Mouse (Mus musculus) intestine, embryonic 14.5 days (tissue): ENCODE results near the gene Steap3. TPM values are rescaled to one million over a fixed set of nuclear protein-coding genes. Genes with fewer than 3 reads are reported as not detected.

Experiments
- ATAC-seq: fragments of 200-750 bp; cut with Nextera tagmentation; replicated peaks from 2 replicates; pipeline ENCODE4 v1.8.0; 2017; ENCODE audit warnings: low read depth, moderate number of reproducible peaks, moderate TSS enrichment, moderate library complexity; ENCODE audit not compliant: low FRiP score, low TSS enrichment
- DNase-seq: peaks from one replicate; pipeline ENCODE4 v3.0.0-alpha.2; 2018; ENCODE audit warnings: low spot score
- H3K27ac ChIP-seq: fragments of 300-500 bp; sonication (generic); 2 replicates; pipeline ENCODE4 v1.5.1; 2014; ENCODE audit warnings: low read depth, mild to moderate bottlenecking, control low read depth
- H3K27me3 ChIP-seq: fragments of 300-500 bp; sonication (generic); replicated peaks from 2 replicates; pipeline ENCODE4 v1.6.1; 2014; ENCODE audit warnings: low read length, control low read depth; ENCODE audit not compliant: control insufficient read depth, insufficient read depth
- H3K36me3 ChIP-seq: fragments of 300-500 bp; sonication (generic); 2 replicates; pipeline ENCODE4 v1.6.1; 2014; ENCODE audit warnings: low read length, control low read depth; ENCODE audit not compliant: control insufficient read depth, insufficient read depth
- H3K4me1 ChIP-seq: fragments of 300-500 bp; sonication (generic); replicated peaks from 2 replicates; pipeline ENCODE4 v1.6.1; 2014; ENCODE audit warnings: low read length, control low read depth, mixed read lengths; ENCODE audit not compliant: control insufficient read depth, insufficient read depth
- H3K4me2 ChIP-seq: fragments of 300-500 bp; sonication (generic); 2 replicates; pipeline ENCODE4 v1.6.1; 2014; ENCODE audit warnings: low read length
- H3K4me3 ChIP-seq: fragments of 300-500 bp; sonication (generic); 2 replicates; pipeline ENCODE4 v1.5.1; 2014; ENCODE audit warnings: low read depth, low read length, control low read depth, mixed read lengths
- H3K9ac ChIP-seq: fragments of 300-500 bp; sonication (generic); 2 replicates; pipeline ENCODE4 v1.6.1; 2014; ENCODE audit warnings: mild to moderate bottlenecking, low read length
- H3K9me3 ChIP-seq: fragments of 300-500 bp; sonication (generic); 2 replicates; pipeline ENCODE4 v1.6.1; 2016; ENCODE audit warnings: low read length, control low read depth; ENCODE audit not compliant: control insufficient read depth
- WGBS: fragments of 180-500 bp; shearing (Covaris S2); extraction: QIAGEN DNeasy Blood & Tissue Kit; methylation state at CpG from one replicate; pipeline ENCODE4 v1.1.7; 2014; 5-methylcytosine and 5-hydroxymethylcytosine counted together
- polyA plus RNA-seq: library from polyadenylated mRNA; unstranded; fragments of >200 nt; fragmentation: Nextera tagmentation; extraction: Ambion mirVana; gene quantifications from 2 replicates; pipeline ENCODE4 v1.2.1, GENCODE M21; 2014

Steap3 gene
- polyA plus RNA-seq, 1 experiment from 2014 or later: 3.1 TPM

GRCm38 (mm10) chr1:120190300-120190699 lies 82.2 kb downstream of the Steap3 start:
- no peaks in the 10 kb centered on the region for H3K27me3 ChIP-seq
- H3K27ac ChIP-seq: no peak overlapping the region
- no peak overlapping the region for H3K9ac ChIP-seq
- H3K4me1 ChIP-seq: no peaks in the 10 kb centered on the region
- no peak overlapping the region for H3K4me2 ChIP-seq
- H3K9me3 ChIP-seq: no peaks in the 10 kb centered on the region
- no peak for ATAC-seq
- H3K4me3 ChIP-seq: no peak overlapping the region
- no peak for DNase-seq
- 93% methylated on average over 2 of the region's 2 CpGs for whole genome bisulfite sequencing
- H3K36me3 ChIP-seq: no peaks in the 10 kb centered on the region

- no peaks in the 10 kb centered on the region for H3K9me3 ChIP-seq
- DNase-seq (no peak), ATAC-seq (no peak)
- no peak overlapping the region for H3K9ac ChIP-seq
- no peaks in the 10 kb centered on the region for H3K27me3 ChIP-seq
- H3K27ac ChIP-seq: no peak overlapping the region
- 87% methylated on average over 6 of the region's 6 CpGs for WGBS
- H3K36me3 ChIP-seq: no peaks in the 10 kb centered on the region
- H3K4me1 ChIP-seq: no peaks in the 10 kb centered on the region
- no peak overlapping the region for H3K4me2 ChIP-seq
- no peak overlapping the region for H3K4me3 ChIP-seq
Observed at GRCm38 (mm10) chr1:120189206-120189605, 83.3 kb downstream of the Steap3 start.

GRCm38 (mm10) chr1:120187059-120187458 lies 85.4 kb downstream of the Steap3 start:
- Histone ChIP-seq H3K4me3 (no peak overlapping the region), H3K9ac (no peak overlapping the region), H3K36me3 (no peaks in the 10 kb centered on the region), H3K4me2 (no peak overlapping the region), H3K4me1 (no peaks in the 10 kb centered on the region), H3K27me3 (no peaks in the 10 kb centered on the region), H3K9me3 (no peaks in the 10 kb centered on the region), H3K27ac (no peak overlapping the region)
- WGBS: 80% methylated on average over 7 of the region's 7 CpGs
- no peak for ATAC-seq
- no peak for DNase-seq

GRCm38 (mm10) chr1:120186655-120187054 lies 85.8 kb downstream of the Steap3 start:
- Histone ChIP-seq H3K9me3 (no peaks in the 10 kb centered on the region), H3K4me2 (no peak overlapping the region), H3K27ac (no peak overlapping the region), H3K4me3 (no peak overlapping the region), H3K27me3 (no peaks in the 10 kb centered on the region), H3K36me3 (no peaks in the 10 kb centered on the region), H3K9ac (no peak overlapping the region), H3K4me1 (no peaks in the 10 kb centered on the region)
- WGBS: 67% methylated on average over 9 of the region's 9 CpGs
- ATAC-seq (no peak), DNase-seq (no peak)

GRCm38 (mm10) chr1:120186204-120186603 lies 86.3 kb downstream of the Steap3 start:
- H3K4me1 ChIP-seq: no peaks in the 10 kb centered on the region
- no peak overlapping the region for H3K9ac ChIP-seq
- ATAC-seq: no peak
- H3K27ac ChIP-seq: no peak overlapping the region
- DNase-seq: no peak
- no peaks in the 10 kb centered on the region for H3K27me3 ChIP-seq
- 67% methylated on average over 6 of the region's 6 CpGs for WGBS
- H3K36me3 ChIP-seq: no peaks in the 10 kb centered on the region
- no peak overlapping the region for H3K4me2 ChIP-seq
- H3K4me3 ChIP-seq: no peak overlapping the region
- H3K9me3 ChIP-seq: no peaks in the 10 kb centered on the region

- H3K36me3 ChIP-seq: no peaks in the 10 kb centered on the region
- H3K4me1 ChIP-seq: 0 out of 2 replicates have a peak, but pooled peaks cover 6% of the 10 kb centered on the region
- H3K4me2 ChIP-seq: no peak overlapping the region
- ATAC-seq: no peak
- H3K27ac ChIP-seq: no peak overlapping the region
- H3K4me3 ChIP-seq: no peak overlapping the region
- WGBS: 88% methylated on average over 8 of the region's 8 CpGs
- no peaks in the 10 kb centered on the region for H3K9me3 ChIP-seq
- H3K27me3 ChIP-seq: no peaks in the 10 kb centered on the region
- no peak for DNase-seq
- H3K9ac ChIP-seq: no peak overlapping the region
Observed at GRCm38 (mm10) chr1:120177141-120177540, 95.4 kb downstream of the Steap3 start.

- no peak for DNase-seq
- Histone ChIP-seq H3K27me3 (no peaks in the 10 kb centered on the region), H3K9ac (no peak overlapping the region), H3K27ac (no peak overlapping the region), H3K36me3 (no peaks in the 10 kb centered on the region), H3K4me1 (0 out of 2 replicates have a peak, but pooled peaks cover 6% of the 10 kb centered on the region), H3K9me3 (no peaks in the 10 kb centered on the region), H3K4me2 (peak overlapping the region; percentile 13; the same call in 1 of the 2 replicates), H3K4me3 (no peak overlapping the region)
- no peak for ATAC-seq
- 15% methylated on average over 14 of the region's 14 CpGs for WGBS
Observed at GRCm38 (mm10) chr1:120176313-120176712, 96.2 kb downstream of the Steap3 start.

GRCm38 (mm10) chr1:120174991-120175390 lies 97.5 kb downstream of the Steap3 start:
- H3K36me3 ChIP-seq: no peaks in the 10 kb centered on the region
- no peak overlapping the region for H3K9ac ChIP-seq
- no peaks in the 10 kb centered on the region for H3K9me3 ChIP-seq
- no peak overlapping the region for H3K27ac ChIP-seq
- 83% methylated on average over 4 of the region's 4 CpGs for WGBS
- no peak overlapping the region for H3K4me2 ChIP-seq
- ATAC-seq: no peak
- H3K27me3 ChIP-seq: no peaks in the 10 kb centered on the region
- no peak overlapping the region for H3K4me3 ChIP-seq
- DNase-seq: no peak
- H3K4me1 ChIP-seq: 0 out of 2 replicates have a peak, but pooled peaks cover 6% of the 10 kb centered on the region

- Histone ChIP-seq H3K9me3 (no peaks in the 10 kb centered on the region), H3K4me3 (no peak overlapping the region), H3K4me2 (no peak overlapping the region), H3K36me3 (no peaks in the 10 kb centered on the region), H3K4me1 (0 out of 2 replicates have a peak, but pooled peaks cover 6% of the 10 kb centered on the region), H3K27me3 (no peaks in the 10 kb centered on the region), H3K27ac (no peak overlapping the region), H3K9ac (no peak overlapping the region)
- no peak for ATAC-seq
- DNase-seq: no peak
- WGBS: 51% methylated on average over 5 of the region's 5 CpGs
Observed at GRCm38 (mm10) chr1:120171819-120172521, 100.5 kb downstream of the Steap3 start.
